Mouse (Mus musculus) lung, postnatal 36 days (tissue): ENCODE measurements around the gene Abr.
A peak's percentile ranks its signal among the peaks of the same experiment; 100 is the strongest.

Experiments
- DNase-seq: peaks from one replicate; pipeline ENCODE4 v3.0.0; 2022; ENCODE audit warnings: mixed read lengths

The Abr gene

DNA sequence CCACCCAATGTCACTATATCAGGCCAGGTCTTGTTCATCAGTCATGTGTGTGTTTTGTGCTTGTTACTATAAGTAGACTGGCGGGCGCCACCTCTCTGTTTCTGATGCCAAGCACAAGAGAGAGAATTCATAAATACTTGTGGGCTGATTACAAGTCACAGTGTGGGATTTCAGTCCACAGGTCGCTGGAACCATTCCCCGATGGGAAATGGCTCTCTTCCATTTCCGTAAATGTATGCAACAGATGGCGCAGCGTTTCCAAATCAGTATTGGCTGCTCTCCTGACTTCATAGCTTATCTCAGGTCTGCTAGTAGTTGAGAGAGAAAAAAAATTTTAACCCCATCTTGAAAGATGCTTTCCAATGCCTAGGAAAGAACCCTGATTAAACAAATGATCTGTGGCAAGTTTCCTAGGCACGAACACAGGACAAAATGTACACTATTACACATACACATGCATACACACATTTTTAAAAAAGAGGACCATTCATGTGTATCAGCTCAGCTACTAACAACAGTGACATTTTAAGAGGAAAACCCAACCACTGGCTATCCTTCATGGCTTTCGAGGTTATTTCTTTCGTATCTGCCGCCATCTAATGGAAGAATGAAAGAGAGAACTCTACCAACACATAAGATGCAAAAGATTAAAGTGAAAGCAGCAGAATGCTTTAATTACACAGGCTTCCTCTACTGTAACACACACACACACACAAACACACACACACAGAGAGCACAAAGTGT, 222.4 kb downstream of the Abr start:
- peak; percentile 74 for DNase-seq

DNA sequence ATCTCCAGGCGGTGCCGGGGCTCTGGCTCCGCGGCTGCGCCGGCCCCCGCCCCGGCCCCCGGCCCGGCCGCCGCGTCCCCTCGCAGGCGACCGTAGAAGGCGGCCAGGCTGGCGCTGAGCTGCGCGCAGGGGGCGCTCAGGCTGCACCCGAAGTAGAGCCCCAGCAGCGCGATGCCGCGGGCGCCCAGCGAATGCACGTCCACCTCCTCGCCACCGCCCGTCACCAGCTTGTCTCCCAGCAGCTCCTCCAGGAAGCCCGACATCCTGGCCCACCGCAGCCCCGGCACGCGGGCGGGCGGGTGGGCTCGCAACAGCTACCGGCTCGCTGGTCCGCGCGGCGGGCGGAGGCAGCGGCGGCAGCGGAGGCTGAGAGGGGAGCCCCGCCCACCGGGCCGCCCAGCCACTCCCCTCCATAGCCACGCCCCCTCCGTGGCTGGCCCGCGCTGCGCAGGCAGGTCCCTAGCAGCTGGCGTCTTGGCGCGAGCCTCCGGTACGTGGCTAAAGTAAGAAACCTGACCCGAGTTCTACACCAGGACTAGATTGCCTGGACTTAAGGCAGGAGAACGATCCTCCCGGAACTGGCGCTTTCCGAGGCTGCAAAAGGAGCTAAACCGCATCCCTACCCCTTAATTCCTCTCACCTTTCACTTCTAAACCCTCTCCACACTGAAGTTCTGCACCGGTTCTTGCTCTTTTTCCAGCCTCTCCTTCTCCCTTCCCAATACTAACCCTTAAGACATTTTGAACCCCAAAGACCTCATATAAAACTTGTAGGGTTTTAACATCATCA, 223.1 kb downstream of the Abr start, which contains the start of gene Nxn:
TSS of gene Nxn (minus strand) at position 343 of the 789 bp plus-strand sequence.
- peak; percentile 95 for DNase-seq

DNA sequence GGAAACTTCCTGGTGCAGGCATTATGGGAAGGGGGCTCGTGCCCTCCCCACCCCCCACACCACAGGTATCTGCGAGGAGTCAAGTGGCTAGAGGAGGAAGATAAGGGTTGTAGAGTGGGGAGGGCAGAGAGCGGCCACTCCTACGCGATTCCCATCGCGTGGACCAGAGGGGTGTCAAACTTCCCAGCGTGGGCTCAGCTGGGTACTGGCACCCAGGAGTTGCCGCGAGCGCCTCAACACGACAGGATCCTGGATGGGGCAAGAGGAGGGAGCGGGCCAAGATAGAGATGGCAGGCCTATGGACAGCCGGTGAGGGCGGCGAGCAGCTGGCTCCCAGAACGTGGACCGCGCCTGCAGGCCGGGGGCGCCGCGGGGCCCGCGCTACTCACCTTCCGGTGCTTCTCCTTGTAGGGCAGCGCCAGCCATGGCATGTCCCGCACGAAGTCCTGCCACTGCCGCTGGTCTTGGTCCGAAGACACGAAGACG, 223.8 kb downstream of the Abr start:
- DNase-seq, result no peak

- DNase-seq, result no peak
These were observed 224.3 kb downstream of the Abr start for GRCm38 (mm10) chr11:76397650-76398311.

- DNase-seq, result no peak
These were observed 229.1 kb downstream of the Abr start for GRCm38 (mm10) chr11:76392996-76393395.

- DNase-seq, result no peak
These were observed 229.6 kb downstream of the Abr start for GRCm38 (mm10) chr11:76392532-76392931.

DNA sequence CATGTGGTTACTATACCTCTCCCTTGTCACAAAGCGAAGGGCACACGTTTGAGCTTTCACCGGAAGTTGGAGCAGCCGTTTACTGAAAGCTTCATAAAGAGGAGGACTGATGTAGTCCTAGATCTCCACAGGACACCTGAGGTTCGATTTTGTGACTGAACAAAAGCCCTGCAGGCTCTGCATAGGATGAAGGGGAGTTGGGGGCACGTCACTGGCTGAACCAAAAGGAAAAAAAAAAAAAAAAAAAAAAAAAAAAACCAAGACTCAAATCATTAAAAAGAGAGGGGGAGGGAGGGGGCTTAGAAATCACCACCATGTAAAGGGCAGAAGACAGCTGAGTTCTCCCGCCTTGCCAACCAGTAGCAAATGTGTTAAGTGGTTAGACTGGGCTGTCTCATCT, 233.4 kb downstream of the Abr start:
- DNase-seq, result no peak

DNA sequence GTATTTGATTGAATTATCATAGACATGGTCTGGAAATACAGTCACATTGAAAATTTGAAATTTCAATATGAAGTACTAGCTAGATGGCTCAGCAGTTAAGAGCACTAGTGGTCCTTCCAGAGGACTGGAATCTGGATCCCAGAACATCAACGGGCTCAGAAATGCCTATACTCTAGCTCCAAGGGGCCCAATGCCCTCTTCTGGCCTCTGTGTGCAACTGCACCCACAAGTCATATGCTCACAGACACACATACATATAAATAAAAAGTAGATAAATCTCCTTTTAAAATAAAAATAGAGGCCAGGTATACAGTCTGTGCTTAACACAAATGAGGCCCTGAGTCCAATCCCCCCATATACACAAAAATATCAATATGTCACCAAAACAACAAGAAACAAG, 235.0 kb downstream of the Abr start:
- no peak for DNase-seq

- no peak for DNase-seq
These were observed 236.4 kb downstream of the Abr start for GRCm38 (mm10) chr11:76385746-76386145.

- no peak for DNase-seq
These were observed 237.1 kb downstream of the Abr start for GRCm38 (mm10) chr11:76385017-76385416.

DNA sequence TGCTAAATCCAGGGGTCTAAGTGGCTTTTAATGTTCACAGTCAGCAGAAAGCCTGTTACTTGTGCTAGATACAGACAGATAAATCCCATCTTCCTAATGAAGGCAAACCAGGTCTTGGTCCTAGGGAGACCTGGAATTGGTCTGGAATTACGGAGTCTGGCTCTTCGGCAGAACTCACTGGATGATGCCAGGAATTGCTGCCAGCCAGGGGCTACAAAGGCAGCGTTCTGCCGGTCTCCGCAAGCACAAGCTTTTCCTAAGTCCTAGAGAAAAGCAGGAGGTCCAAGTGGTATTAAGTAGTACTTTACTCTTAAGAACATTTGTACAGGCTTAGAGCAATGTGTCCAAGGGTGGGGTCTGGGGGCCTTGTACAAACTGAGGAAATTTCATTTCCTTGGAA, 237.8 kb downstream of the Abr start:
- no peak for DNase-seq

DNA sequence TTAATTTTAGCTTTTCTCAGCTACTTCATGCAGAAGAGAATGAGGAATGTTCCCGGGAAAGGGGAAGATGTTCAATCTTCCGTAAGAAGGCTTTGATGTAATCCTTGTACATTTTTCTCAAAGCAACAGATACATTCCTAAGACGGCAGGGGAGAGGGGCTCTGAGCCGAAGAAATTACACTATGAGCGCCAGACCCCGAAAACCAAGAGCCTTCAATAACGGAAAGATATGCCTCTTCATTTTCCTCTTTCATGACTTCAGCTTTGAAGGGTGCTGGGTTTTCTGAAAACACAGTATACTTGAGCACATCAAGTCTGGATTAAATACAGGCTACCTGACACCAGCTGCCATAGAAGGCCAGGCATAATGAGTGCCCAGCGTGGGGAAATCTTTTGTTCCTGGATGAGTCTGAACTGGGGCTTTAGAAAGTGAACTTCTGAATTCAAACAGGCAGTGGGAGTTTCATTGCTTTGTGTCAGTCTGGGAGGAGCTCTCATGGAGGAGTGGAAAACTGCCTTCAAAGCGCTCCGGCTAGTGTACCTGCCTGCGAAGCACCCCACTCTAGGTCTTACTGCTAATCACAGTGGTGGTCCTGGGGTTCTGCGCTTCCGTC, 239.3 kb downstream of the Abr start:
- no peak for DNase-seq

- no peak for DNase-seq
These were observed 240.8 kb downstream of the Abr start for GRCm38 (mm10) chr11:76381201-76381885.

- DNase-seq, result peak; percentile 76
These were observed 242.1 kb downstream of the Abr start for GRCm38 (mm10) chr11:76379921-76380544.

- DNase-seq, result no peak
These were observed 245.7 kb downstream of the Abr start for GRCm38 (mm10) chr11:76376425-76376824.

- peak; percentile 79 for DNase-seq
These were observed 247.5 kb downstream of the Abr start for GRCm38 (mm10) chr11:76374491-76375185.

DNA sequence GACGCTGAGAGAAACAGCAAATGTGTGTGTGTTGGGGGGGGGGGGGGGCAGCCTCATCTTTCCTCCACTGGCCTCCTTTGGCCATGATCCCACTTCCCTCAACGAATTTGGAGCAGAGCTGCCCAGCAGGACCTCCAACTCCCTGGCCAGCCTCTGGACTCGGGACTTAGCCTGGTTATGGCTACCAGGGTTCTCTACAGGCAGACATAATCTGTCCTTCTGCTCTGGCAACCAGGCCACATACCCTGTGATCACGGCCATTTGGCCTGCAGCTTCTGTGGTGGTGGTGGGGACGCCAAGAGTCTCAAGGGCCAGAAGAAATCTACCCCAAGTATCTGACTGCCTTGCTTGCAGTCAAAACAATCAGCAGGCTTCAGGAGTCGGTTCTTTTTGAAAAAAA, 249.6 kb downstream of the Abr start:
- DNase-seq, result no peak

- DNase-seq, result peak; percentile 31
These were observed 250.0 kb downstream of the Abr start for GRCm38 (mm10) chr11:76372120-76372519.

DNA sequence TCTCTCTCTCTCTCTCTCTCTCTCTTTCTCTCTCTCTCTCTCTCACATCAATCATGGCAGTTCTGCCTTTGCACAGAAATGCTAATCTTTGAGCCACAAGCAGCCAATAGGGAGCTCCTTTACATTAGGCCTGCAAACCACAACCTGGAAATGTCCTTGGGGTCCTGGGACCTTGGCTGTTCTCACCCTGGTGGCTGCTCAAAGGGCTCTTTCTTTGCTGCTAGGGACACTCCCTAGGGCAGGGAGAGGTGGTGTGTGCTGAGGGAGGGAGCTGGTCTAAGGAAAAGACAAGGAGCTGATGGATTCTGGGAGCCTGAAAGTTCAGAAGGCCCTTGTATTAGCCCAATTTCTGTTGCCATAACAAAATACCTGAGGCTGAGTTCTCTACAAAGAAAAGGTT, 251.6 kb downstream of the Abr start:
- DNase-seq, result no peak
